Mouse (Mus musculus) layer of hippocampus, adult 11-12 months (tissue): ENCODE results near the gene Zc3h4.
"Not testable (repeated sequence)": the region's sequence is repeated elsewhere in the genome, so short reads cannot be mapped to it uniquely, and the experiment has no call there.

ENCODE experiments used
- DNase-seq: peaks from one replicate; pipeline ENCODE4 v3.0.0; 2022; ENCODE audit warnings: low spot score

Gene Zc3h4

GRCm38 (mm10) chr7:16400689-16401611, at the start of gene Zc3h4:
Gene Zc3h4 (plus strand): TSS chr7:16400910.
- DNase-seq = peak; percentile 87

DNA sequence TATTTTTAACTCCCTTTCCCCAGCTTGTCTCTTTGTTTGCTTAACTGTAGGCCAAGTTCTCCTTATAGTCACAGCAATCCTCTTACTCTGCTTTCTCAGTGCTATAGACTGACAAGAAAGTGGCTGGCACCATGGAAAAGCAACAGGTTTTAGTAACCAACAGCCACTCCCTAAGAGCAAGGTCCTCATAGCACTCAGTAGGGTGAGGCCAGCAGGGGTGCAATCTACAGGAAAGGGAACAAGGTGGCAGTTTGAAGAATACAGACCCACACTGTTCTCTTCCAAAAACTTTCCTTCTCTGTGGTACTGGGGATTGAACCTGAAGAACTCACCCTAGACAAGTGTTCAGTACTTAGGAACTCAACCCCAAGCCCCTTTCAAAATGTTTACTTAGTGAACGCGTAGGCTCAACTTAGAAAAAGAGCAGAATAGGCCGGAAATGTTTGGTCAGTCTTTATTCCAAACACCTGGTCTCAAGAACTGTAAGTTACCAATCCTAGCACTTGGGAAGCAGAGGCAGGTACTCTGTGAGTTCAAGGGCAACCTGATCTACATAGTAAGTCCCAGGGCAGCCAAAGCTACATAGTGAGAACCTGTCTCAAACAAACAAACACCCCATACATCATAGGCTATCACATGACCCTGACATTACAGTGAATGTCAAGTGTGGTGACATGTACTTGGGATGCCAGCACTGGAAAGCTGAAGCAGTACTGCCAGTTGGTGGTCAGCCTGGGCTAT, 44.7 kb upstream of the Zc3h4 start:
- DNase-seq = no peak

DNA sequence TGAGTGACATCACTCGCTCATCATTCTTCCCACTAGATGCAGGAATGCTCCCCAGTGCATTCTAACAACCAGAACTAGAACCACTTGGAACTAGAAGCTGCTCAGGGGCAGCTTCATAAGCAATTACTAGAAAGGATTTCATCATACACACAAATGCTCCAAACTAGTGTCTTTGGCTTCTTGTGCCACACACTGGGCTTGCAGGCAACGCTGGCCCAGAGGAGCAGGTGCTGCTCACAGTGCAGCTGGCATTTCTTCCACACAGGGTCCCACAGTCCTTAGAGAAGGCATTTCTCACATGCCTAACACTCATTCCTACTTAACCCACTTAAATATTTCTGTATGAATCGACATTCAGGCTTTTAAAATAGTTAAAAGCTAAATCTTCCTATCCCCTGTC, 43.1 kb upstream of the Zc3h4 start:
- no peak for DNase-seq

- no peak for DNase-seq
Measured at GRCm38 (mm10) chr7:16364319-16364718, 36.4 kb upstream of the Zc3h4 start.

DNA sequence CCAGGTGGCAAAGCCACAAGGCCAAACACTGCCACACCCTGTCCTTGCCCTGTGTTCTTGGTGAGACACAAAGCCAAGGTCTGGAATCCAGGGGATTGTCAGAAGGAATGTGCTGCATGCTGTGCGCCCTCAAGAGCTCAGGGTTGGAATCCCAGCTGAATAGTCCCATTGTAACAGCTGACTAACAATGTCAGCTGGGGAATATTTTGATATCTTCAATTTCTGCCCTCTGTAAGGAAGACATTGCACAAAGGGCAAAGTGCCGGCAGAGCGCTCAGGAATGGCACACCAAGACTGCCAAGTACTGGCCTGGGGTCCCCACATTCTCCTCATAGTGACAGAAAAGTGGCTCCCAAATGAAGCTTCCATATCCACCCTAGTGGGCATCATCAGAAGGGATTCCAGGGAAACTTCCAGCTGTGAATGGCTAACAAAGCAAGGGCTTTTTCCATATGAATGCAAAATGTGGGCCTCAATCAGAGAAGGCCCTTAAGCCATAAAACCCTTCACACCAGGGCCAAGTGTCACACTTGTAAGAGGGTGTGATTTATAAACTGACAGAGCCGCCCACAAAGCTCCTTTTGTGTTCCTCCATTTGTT, 35.7 kb upstream of the Zc3h4 start:
- DNase-seq = no peak

DNA sequence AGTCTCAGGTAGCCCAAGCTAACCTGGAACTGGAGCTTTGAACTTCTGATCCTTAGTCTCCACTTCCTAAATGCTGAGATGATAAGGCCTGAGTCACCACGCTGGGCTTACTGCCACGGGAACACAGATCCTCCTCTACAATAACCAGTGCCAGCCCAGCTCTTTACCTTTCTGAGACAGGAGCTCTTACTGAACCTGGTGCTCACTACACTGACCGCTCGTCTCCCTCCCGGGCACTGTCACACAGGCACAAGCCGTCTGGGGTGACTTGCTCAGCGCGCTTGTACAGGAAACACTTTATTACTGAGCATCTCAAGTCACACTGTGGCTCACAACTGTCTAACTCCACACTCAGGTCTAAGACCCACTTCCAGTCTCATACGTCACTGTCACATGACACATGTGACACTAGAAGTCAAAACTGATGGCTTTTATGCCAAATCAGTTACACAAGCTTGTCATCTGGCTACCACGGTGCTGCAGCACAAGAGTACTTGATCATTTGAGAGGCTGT, 34.5 kb upstream of the Zc3h4 start:
- no peak for DNase-seq

- no peak for DNase-seq
Measured at GRCm38 (mm10) chr7:16366669-16367068, 34.0 kb upstream of the Zc3h4 start.

DNA sequence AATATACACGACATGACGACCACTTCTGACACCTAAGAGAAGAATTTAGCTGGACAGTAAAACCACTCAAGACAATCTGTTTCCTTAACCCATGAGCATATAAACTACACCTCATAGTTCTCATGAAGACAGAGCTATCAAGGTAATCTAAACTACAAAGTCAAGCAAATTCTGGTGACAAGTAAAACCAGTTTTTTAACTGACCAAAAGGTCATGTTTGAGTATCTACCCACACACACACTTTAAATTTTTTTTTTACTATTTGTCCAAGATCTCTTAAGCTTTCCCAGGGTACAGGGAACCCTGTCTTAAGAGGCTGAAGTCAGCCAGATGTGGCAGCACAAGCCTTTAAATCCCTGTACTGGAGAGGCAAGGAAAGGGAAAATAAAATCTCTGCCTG, 31.9 kb upstream of the Zc3h4 start:
- no peak for DNase-seq

- DNase-seq = no peak
Measured at GRCm38 (mm10) chr7:16370596-16370995, 30.1 kb upstream of the Zc3h4 start.

- DNase-seq = no peak
Measured at GRCm38 (mm10) chr7:16373719-16374118, 27.0 kb upstream of the Zc3h4 start.

DNA sequence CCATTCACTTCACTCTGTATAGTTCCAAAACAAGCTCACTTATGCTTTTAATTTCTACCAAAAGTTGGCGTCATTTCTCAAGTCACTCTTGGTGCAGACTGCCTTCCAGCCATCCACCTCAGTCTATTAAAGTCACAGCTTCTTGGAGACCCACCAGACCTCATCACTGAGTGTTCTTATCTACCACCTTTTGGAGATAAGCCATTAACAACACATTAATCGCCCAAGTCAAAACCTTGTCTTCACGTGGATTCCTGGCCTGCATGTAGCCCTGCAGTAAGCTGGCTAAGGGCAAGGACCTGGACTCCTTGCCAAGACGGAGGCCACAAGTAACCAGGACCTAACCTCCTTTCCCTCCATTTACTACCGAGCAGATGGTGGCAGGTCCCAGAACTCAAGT, 25.7 kb upstream of the Zc3h4 start:
- no peak for DNase-seq

GRCm38 (mm10) chr7:16376505-16376904, 24.2 kb upstream of the Zc3h4 start:
- DNase-seq = peak; percentile 45

- DNase-seq = peak; percentile 96
Measured at GRCm38 (mm10) chr7:16387160-16388041, 13.3 kb upstream of the Zc3h4 start, which contains the start of gene Sae1. Gene Sae1 (minus strand): TSS chr7:16387806.

- DNase-seq = not testable (repeated sequence)
Measured at GRCm38 (mm10) chr7:16389942-16390341, 10.8 kb upstream of the Zc3h4 start.

DNA sequence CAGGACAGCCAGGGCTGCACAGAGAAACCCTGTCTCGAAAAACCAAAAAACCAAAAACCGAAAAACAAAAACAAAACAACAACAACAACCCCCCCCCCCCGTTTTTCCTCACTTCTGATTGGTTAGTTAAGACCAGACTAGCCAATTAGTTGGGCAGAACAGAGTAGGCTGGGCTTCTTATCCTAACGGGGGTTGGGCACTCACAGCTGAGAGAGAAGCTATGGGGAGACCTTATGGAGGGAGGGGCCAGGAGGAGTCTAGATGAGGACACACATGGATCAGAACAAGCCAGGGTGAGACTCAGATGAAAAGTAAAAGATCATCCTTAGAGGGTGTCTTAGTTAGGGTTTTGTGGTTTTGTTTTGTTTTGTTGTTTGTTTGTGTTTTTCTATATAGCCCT, 7.8 kb upstream of the Zc3h4 start:
- DNase-seq = no peak

GRCm38 (mm10) chr7:16395944-16396343, 4.8 kb upstream of the Zc3h4 start:
- peak; percentile 55 for DNase-seq

DNA sequence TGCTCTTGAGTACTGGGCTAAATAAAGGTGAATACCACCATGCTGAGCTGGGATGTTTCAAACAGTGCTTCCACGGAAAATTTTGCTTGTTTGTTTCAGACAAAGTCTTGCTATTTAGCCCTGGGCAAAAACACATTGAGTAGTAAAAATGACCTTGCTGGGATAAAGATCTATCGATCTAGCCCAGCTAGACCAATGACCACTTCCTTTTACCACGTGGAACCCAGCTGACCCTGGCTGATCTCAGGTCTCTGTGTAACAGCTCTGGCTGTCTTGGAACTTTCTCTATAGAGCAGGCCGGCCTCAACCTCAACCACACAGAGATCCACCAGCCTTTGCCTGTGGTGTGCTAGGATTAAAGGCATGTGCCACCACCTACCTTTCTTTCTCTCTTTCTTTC, 3.2 kb upstream of the Zc3h4 start:
- no peak for DNase-seq

DNA sequence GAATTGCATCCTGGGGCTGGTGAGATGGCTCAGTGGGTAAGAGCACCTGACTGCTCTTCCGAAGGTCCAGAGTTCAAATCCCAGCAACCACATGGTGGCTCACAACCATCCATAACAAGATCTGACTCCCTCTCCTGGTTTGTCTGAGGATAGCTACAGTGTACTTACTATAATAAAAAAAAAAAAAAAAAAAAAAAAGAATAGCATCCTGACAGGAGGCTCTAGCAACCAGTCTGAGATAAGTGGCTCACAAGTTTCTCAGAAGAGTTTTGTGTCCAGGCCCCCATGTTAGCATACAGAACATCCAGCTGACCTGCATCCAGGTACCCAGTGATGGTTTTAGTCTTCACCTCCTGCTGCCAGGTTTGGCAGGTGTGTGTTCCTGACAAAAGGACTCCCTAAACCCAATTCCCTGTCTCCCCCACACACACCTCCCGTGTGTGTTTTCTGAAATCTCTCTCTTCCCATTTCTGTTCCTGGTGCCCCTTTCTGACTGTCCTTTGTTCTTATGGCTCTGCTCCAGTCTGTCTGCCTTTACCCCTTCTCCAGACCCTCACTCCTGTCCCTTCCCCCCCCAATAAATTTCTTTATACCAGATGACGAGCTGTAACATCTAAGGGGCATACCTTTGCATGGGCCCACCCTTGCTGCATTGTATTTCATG, 2.2 kb upstream of the Zc3h4 start:
- peak; percentile 14 for DNase-seq

DNA sequence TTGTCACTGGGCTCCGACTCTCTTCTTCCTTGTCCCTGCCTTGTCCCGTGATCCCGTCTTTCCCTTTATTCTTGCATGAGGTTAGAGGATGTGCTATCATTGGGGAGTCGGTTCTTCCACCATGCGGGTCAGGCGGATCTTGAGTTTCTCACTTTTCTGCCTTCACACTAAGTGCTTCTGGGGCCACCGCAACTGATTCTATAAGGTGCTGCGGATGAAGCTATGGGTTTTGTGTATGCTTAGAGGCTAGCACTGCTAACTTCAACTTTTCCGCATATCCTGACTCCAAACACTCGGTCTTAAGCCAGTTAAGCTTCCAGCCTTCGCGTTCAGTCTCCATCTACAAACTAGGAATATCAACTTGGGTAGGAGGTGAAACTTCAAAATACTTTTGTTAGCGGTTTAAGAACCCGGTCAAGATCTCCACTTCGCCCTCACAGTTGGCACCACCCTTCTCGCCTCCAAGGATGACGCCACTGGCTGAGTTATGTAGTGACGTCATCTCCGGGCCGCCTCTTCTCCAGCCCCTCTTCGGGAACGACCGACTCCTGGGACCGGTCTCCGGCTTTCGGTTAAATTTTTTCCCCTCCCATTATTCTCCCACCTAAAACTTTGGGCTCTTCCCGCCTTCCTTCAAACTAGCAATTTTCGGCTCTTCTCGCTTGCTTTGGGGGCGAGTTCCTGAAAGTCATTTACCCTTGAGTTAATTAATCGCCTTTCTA, 1.5 kb upstream of the Zc3h4 start:
- DNase-seq = peak; percentile 92
